Mouse (Mus musculus) kidney, postnatal 0 days (tissue): ENCODE results near the gene Stk11ip. TPM values are rescaled to one million over a fixed set of nuclear protein-coding genes. Genes with fewer than 3 reads are reported as not detected.

ENCODE experiments used
- ATAC-seq: fragments of 200-750 bp; cut with Nextera tagmentation; replicated peaks from 2 replicates; pipeline ENCODE4 v1.8.0; 2017; ENCODE audit warnings: low read depth, moderate number of reproducible peaks, moderate TSS enrichment, moderate library complexity; ENCODE audit not compliant: low FRiP score
- DNase-seq: peaks from one replicate; pipeline ENCODE4 v3.0.0-alpha.2; 2016; ENCODE audit warnings: low spot score
- H3K27ac ChIP-seq: fragments of 300-500 bp; sonication (generic); 2 replicates; pipeline ENCODE4 v1.5.1; 2014; ENCODE audit warnings: mild to moderate bottlenecking
- H3K27me3 ChIP-seq: fragments of 300-500 bp; sonication (generic); 2 replicates; pipeline ENCODE4 v1.6.1; 2014; ENCODE audit warnings: low read length, mixed read lengths; ENCODE audit not compliant: insufficient read depth
- H3K36me3 ChIP-seq: fragments of 300-500 bp; sonication (generic); 2 replicates; pipeline ENCODE4 v1.6.1; 2014; ENCODE audit warnings: low read length, mixed read lengths; ENCODE audit not compliant: insufficient read depth
- H3K4me1 ChIP-seq: fragments of 300-500 bp; sonication (generic); replicated peaks from 2 replicates; pipeline ENCODE4 v1.6.1; 2014; ENCODE audit warnings: antibody characterized with exemption, low read length, mixed read lengths; ENCODE audit not compliant: insufficient read depth
- H3K4me2 ChIP-seq: fragments of 300-500 bp; sonication (generic); 2 replicates; pipeline ENCODE4 v1.6.1; 2014; ENCODE audit warnings: mild to moderate bottlenecking, low read length, moderate library complexity, mixed read lengths
- H3K4me3 ChIP-seq: fragments of 300-500 bp; sonication (generic); replicated peaks from 2 replicates; pipeline ENCODE4 v1.5.1; 2014; ENCODE audit warnings: low read depth, low read length
- H3K9ac ChIP-seq: fragments of 300-500 bp; sonication (generic); 2 replicates; pipeline ENCODE4 v1.6.1; 2014; ENCODE audit warnings: low read depth, low read length
- H3K9me3 ChIP-seq: fragments of 300-500 bp; sonication (generic); replicated peaks from 2 replicates; pipeline ENCODE4 v1.6.1; 2016; ENCODE audit warnings: low read length, inconsistent platforms, mixed read lengths
- CTCF ChIP-seq: IDR thresholded peaks from 2 replicates; pipeline ENCODE4 v1.5.1; 2016; ENCODE audit warnings: antibody characterized with exemption, low read depth, mild to moderate bottlenecking, moderate library complexity
- WGBS: fragments of 180-500 bp; shearing (Covaris S2); extraction: QIAGEN DNeasy Blood & Tissue Kit; methylation state at CpG from one replicate; pipeline ENCODE4 v1.1.7; 2014; 5-methylcytosine and 5-hydroxymethylcytosine counted together
- polyA plus RNA-seq: library from polyadenylated mRNA; unstranded; fragments of >200 nt; fragmentation: Nextera tagmentation; extraction: Ambion mirVana; gene quantifications from 2 replicates; pipeline ENCODE4 v1.2.1, GENCODE M21; 2015

Stk11ip gene
- polyA plus RNA-seq, 1 experiment from 2014 or later: 14.9 TPM

DNA sequence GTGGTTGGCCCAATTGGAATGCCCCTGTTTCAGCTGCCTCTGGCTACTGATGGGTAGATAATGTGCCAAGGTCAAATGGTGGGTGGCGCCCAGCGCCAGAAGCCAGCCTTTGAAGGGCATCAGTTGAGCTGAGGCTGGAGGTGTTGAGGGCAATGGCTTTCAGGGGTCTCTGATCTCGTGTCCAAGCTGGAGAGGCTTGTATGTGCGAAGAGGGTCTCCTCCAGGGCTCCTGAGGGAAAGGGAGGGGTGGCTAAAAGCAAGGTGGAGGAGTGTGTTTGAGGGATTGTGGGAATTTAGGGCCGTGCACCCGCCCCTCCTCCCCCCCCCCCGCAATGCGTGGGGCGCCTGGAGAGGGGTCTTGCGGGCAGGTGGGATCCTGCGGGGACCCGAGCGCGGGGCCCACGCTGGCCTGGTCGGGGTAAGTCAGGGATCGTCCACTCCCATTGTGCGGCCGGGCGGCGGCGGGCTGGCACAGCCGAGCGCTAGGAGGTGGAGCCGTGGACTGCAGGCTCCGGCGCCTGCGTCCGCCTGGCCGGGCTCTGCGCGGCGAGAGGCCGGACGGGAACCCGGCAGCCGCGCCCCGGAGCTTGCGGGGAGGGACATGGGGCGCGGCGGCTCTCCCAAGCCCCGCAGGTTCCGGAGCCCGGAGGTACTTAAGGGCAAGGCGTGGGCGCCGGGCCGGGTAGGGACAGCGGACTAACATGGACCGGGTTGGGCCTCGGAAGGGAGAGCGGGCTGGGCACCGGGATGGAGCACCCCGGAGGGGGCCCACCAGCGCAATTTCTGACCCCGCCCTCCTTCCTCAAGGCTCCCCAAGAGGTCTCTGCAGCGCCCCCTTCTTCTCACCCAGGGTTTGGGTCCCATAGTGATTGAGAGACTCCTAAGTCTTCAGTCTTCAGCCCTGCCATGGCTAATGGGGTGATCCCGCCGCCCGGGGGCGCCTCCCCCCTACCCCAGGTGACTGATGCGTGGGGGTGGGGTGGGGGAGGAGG lies 24.9 kb downstream of the Stk11ip start, which contains the start of gene Slc4a3:
Slc4a3 (plus strand) TSS at position 302 of the 992 bp plus-strand sequence.
- peaks cover 10% of the 10 kb centered on the region; the same call in 1 of the 2 replicates for H3K4me1 ChIP-seq
- under 1% methylated on average over 53 of the region's 64 CpGs for WGBS
- H3K4me2 ChIP-seq: peak within 1 kb of the TSS; percentile 94
- no peaks in the 10 kb centered on the region; the same call in 1 of the 2 replicates for H3K36me3 ChIP-seq
- peak within 1 kb of the TSS; percentile 62 for H3K27ac ChIP-seq
- peak within 1 kb of the TSS; percentile 75 for H3K9ac ChIP-seq
- DNase-seq (peak; percentile 80), ATAC-seq (peak; percentile 84)
- H3K4me3 ChIP-seq: peak within 1 kb of the TSS; percentile 69
- TF ChIP-seq CTCF: peak; percentile 52; the same call in 1 of the 2 replicates
- H3K27me3 ChIP-seq: no peaks in the 10 kb centered on the region
- no peaks in the 10 kb centered on the region for H3K9me3 ChIP-seq

DNA sequence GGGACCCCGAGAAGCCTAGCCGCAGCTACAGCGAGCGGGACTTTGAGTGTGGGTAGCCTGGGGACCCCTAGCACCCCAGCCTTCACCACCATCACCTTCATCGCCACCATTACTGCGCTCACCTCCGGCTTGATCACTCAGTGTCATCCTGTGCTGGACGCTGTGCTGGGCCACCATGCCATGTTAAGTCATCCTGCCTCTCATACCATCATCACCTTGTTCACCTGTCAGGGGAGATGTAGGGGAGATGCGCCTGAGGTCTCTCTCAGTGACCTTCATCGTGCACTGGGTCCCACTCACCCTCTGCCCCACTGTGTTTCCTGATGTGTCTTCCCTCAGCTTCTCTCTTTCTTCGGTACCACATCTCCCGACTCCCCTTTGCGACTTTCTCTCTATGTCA lies 26.0 kb downstream of the Stk11ip start:
- Histone ChIP-seq H3K4me3 (peak overlapping the region; percentile 69; the same call in 1 of the 2 replicates), H3K27me3 (no peaks in the 10 kb centered on the region), H3K4me2 (peak overlapping the region; percentile 94; the same call in 1 of the 2 replicates), H3K9me3 (no peaks in the 10 kb centered on the region), H3K36me3 (peaks cover 8% of the 10 kb centered on the region; the same call in 1 of the 2 replicates), H3K4me1 (peaks cover 10% of the 10 kb centered on the region; the same call in 1 of the 2 replicates), H3K9ac (no peak overlapping the region; the same call in 1 of the 2 replicates), H3K27ac (no peak overlapping the region)
- TF ChIP-seq CTCF: no peak
- DNase-seq: no peak
- no peak for ATAC-seq
- 94% methylated on average over 13 of the region's 13 CpGs for WGBS

DNA sequence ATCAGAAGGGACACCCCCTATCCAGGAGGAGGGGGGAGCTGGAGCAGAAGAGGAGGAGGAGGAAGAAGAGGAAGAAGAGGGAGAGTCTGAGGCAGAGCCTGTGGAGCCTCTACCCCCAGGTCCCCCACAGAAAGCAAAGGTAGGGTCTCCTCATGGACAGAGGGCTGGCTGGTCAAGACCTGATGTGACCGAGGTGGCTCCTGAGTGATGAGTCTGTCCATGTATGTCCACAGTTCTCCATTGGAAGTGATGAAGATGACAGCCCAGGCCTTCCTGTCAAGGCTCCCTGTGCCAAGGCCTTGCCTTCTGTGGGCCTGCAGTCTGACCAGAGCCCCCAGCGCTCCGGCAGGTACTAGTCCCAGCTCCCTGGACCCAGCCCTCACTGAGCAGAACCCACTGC lies 26.8 kb downstream of the Stk11ip start:
- H3K4me3 ChIP-seq: no peak overlapping the region
- ATAC-seq: no peak
- H3K27me3 ChIP-seq: no peaks in the 10 kb centered on the region
- no peaks in the 10 kb centered on the region for H3K9me3 ChIP-seq
- WGBS: 92% methylated on average over 3 of the region's 3 CpGs
- peaks cover 10% of the 10 kb centered on the region; the same call in 1 of the 2 replicates for H3K4me1 ChIP-seq
- no peak overlapping the region for H3K27ac ChIP-seq
- no peak overlapping the region for H3K4me2 ChIP-seq
- DNase-seq: no peak
- H3K36me3 ChIP-seq: peaks cover 8% of the 10 kb centered on the region; the same call in 1 of the 2 replicates
- TF ChIP-seq CTCF: no peak
- no peak overlapping the region for H3K9ac ChIP-seq

DNA sequence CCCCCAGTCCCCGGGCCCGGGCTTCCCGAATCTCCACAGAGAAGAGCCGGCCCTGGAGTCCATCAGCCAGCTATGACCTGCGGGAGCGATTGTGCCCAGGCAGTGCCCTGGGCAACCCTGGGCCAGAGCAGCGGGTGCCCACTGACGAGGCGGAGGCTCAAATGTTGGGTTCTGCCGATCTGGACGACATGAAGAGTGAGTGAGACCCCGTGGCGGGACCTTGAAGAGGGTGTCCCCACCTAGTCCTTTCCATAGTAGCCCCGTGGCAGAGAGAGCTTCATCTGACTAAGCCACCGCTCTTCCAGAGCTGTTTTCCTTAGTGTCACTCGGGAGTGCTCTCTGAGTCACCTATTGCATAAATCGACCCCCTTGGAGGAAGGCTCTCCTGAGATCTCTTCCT lies 27.5 kb downstream of the Stk11ip start:
- ATAC-seq (no peak), DNase-seq (no peak)
- no peak overlapping the region for H3K9ac ChIP-seq
- H3K36me3 ChIP-seq: peaks cover 8% of the 10 kb centered on the region; the same call in 1 of the 2 replicates
- no peak overlapping the region for H3K27ac ChIP-seq
- peaks cover 10% of the 10 kb centered on the region; the same call in 1 of the 2 replicates for H3K4me1 ChIP-seq
- 87% methylated on average over 17 of the region's 17 CpGs for WGBS
- no peaks in the 10 kb centered on the region for H3K27me3 ChIP-seq
- TF ChIP-seq CTCF: no peak
- no peaks in the 10 kb centered on the region for H3K9me3 ChIP-seq
- H3K4me3 ChIP-seq: no peak overlapping the region
- no peak overlapping the region for H3K4me2 ChIP-seq

DNA sequence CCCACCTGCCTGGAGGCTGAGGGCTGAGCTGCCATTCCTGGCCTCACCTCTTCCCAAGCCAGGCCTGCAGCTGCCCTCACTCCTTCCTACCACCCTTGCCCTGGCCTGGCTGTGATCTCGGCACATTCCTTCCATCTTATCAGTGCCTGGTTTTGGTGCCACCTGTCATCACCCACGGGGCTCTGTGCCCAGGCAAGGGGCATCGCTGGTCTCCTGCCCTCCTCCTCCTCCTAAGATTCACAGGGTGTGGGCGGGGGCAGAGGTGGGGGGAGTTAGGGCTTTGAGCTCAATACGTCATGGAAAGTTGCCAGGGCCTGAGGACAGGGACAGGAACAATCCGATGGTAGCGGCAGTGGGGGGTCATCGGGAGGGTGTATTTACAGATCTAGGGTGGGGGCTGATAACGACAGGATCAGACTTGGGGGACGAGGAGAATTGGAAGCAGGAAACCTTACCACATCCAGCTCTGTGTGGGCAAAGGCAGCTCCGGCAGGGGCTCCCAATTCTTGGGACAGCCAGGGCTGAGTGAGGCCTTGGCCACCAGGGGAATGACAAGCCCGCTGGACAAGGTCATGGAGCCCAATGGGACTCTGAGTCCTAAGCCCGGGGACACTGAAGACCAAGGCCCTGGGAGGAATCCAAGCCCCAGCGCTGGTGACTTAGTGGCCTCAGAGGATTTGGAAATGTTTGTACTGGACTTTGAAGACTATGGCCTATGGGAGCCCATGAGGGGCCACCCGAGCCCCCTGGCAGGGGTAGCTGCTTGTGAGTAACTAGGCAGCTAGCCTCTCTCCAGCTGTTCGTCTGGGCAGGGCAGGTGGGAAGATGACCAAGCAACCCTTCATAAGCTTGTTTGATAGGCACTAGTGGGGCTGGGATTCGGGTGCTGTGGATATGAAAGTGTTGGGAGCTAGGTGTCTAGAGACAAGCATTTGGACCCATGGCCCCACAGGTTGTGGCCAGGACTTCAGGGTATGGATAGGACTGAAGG lies 28.3 kb downstream of the Stk11ip start:
- H3K36me3 ChIP-seq: peaks cover 8% of the 10 kb centered on the region; the same call in 1 of the 2 replicates
- ATAC-seq: no peak
- WGBS: 75% methylated on average over 17 of the region's 17 CpGs

More for the DNA sequence above, 28.3 kb downstream of the Stk11ip start:
- Histone ChIP-seq H3K4me3 (no peak overlapping the region), H3K9me3 (no peaks in the 10 kb centered on the region), H3K4me2 (no peak overlapping the region), H3K27me3 (no peaks in the 10 kb centered on the region), H3K27ac (no peak overlapping the region), H3K9ac (no peak overlapping the region), H3K4me1 (peaks cover 10% of the 10 kb centered on the region; the same call in 1 of the 2 replicates)
- DNase-seq: no peak
- no peak for TF ChIP-seq CTCF
